ENCODE assay signal across 8 mouse cellular contexts in the genomic region with DNA sequence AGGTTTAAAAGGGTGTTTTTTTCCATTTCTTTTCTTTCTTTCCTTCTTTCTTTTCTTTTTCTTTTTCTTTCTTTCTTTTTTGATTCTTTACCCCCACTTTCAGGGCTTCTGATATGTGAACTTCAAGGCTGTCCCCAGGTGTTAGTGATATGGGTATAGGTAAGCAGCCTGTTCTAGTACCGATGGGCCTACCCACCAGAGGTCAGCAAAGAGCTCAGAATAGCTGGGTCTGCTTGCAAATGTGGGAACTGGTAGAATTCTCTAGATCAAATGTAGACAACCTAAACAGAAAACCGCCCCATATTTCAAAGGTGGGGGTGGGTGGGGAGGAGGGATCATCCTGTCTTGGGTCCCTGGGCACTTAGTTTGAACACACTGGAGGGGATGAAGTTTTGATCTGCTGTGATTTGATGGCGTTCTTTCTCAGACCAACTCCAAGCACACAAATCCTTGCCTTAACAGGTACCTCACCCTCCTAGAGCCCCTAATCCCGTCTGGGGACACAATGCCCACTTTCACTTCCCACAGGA. TPM values are rescaled to one million over a fixed set of nuclear protein-coding genes. Genes with fewer than 3 reads are reported as not detected.
DNase-seq lines count a peak whose midpoint lies in the region; ATAC-seq and TF ChIP-seq lines count a peak whose summit lies in the region.

No protein-coding gene starts in this region.

- TF ChIP-seq CTCF in small intestine, adult 2 months (IDR thresholded peaks at IDR 0.05; ENCODE audit: extremely low read depth, insufficient read length, insufficient replicate concordance, low read depth, low read length), result peak; percentile 53; the same call in 1 of the 2 replicates

- H3K27me3 ChIP-seq in limb, embryonic 12.5 days, result no peaks in the 10 kb centered on the region
- no peaks in the 10 kb centered on the region for H3K27me3 ChIP-seq in midbrain, embryonic 13.5 days
- H3K27me3 ChIP-seq in small intestine, adult 2 months (ENCODE audit: control insufficient read depth, insufficient read depth, low read length), result no peaks in the 10 kb centered on the region

- H3K9me3 ChIP-seq in limb, embryonic 12.5 days, result no peaks in the 10 kb centered on the region
- H3K9me3 ChIP-seq in midbrain, embryonic 13.5 days, result no peaks in the 10 kb centered on the region

- H3K4me3 ChIP-seq in limb, embryonic 12.5 days (replicated peaks), result no peak overlapping the region
- no peak overlapping the region for H3K4me3 ChIP-seq in midbrain, embryonic 13.5 days (replicated peaks)
- H3K4me3 ChIP-seq in small intestine, adult 2 months (ENCODE audit: low read depth, low read length), result no peak overlapping the region

- no peak overlapping the region for H3K27ac ChIP-seq in limb, embryonic 12.5 days
- no peak overlapping the region for H3K27ac ChIP-seq in midbrain, embryonic 13.5 days
- no peak overlapping the region for H3K27ac ChIP-seq in small intestine, adult 2 months (ENCODE audit: insufficient read depth, low read depth, low read length)

- no peak overlapping the region for H3K4me2 ChIP-seq in limb, embryonic 12.5 days
- H3K4me2 ChIP-seq in midbrain, embryonic 13.5 days (replicated peaks), result no peak overlapping the region

- H3K4me1 ChIP-seq in limb, embryonic 12.5 days (replicated peaks), result peaks cover 22% of the 10 kb centered on the region
- H3K4me1 ChIP-seq in midbrain, embryonic 13.5 days (replicated peaks), result peaks cover 3% of the 10 kb centered on the region; the same call in 1 of the 2 replicates
- H3K4me1 ChIP-seq in small intestine, adult 2 months (ENCODE audit: control insufficient read depth, insufficient read depth, insufficient read length, low read length), result no peaks in the 10 kb centered on the region

- peak; percentile 59 to 77 for DNase-seq in urinary bladder, adult 18-20 months (ENCODE audit: low spot score in 2 of 2)
- no peak for DNase-seq in urinary bladder, adult 2 months (ENCODE audit: low spot score)
- DNase-seq in embryo, embryonic 10.5 days (ENCODE audit: low spot score), result peak; percentile 84
- peak; percentile 71 for DNase-seq in gastrocnemius, postnatal 14 days
- peak; percentile 91 for DNase-seq in kidney, adult 9 months

- peak; percentile 53; the same call in 1 of the 2 replicates for ATAC-seq in limb, embryonic 12.5 days (ENCODE audit: insufficient number of reproducible peaks, insufficient read depth, low FRiP score, low TSS enrichment, low read depth)
- ATAC-seq in midbrain, embryonic 13.5 days, result peak; percentile 79

- TF ChIP-seq POLR2A in small intestine, adult 2 months (IDR thresholded peaks at IDR 0.05; ENCODE audit: low read depth, low read length), result no peak

- no peak overlapping the region for H3K9ac ChIP-seq in limb, embryonic 12.5 days (replicated peaks)
- H3K9ac ChIP-seq in midbrain, embryonic 13.5 days (replicated peaks), result no peak overlapping the region

- H3K36me3 ChIP-seq in limb, embryonic 12.5 days, result no peaks in the 10 kb centered on the region
- no peaks in the 10 kb centered on the region for H3K36me3 ChIP-seq in midbrain, embryonic 13.5 days
- H3K36me3 ChIP-seq in small intestine, adult 2 months (ENCODE audit: control insufficient read depth, insufficient read depth, low read length), result no peaks in the 10 kb centered on the region

- intact Hi-C loops in gastrocnemius, postnatal 14 days (cut with DNase I; ENCODE audit: low total_unique reads), result loop anchor here (5.0 kb wide), 3 partner anchors 345 to 590 kb away; no protein-coding TSS in a partner anchor

- WGBS in limb, embryonic 12.5 days, result 42% methylated on average over 4 of the region's 4 CpGs
- WGBS in midbrain, embryonic 13.5 days, result 31% methylated on average over 4 of the region's 4 CpGs
- WGBS in small intestine, adult 2 months, result 16% methylated on average over 4 of the region's 4 CpGs

RNA-seq across cellular contexts. Expression of a gene that starts 28.1 kb away (rescaled TPM):
- polyA plus RNA-seq in urinary bladder, adult 2 months (2012; rRNA removed), result 1,052 and 1,187 TPM in 2 replicates
- total RNA-seq in gastrocnemius, postnatal 14 days (2021), result 1,000 to 10,000 TPM; 1,660 to 1,705 TPM
- polyA plus RNA-seq in limb, embryonic 12.5 days (2016; fragmentation: Nextera tagmentation; extraction: Ambion mirVana), result 1,822 and 1,905 TPM in 2 replicates
- polyA plus RNA-seq in midbrain, embryonic 13.5 days (2015; fragmentation: Nextera tagmentation; extraction: Ambion mirVana), result 1,084 and 1,205 TPM in 2 replicates
- polyA plus RNA-seq in small intestine, adult 2 months (2012; rRNA removed), result 295 and 530 TPM in 2 replicates

RNA-seq across cellular contexts. Expression of a gene that starts 34.3 kb away (rescaled TPM):
- polyA plus RNA-seq in urinary bladder, adult 2 months (2012; rRNA removed), result 0.09 TPM in 1 of 2 replicates, not detected in the other
- 1 to 10 TPM; 3.1 to 3.2 TPM for total RNA-seq in gastrocnemius, postnatal 14 days (2021)
- 19.9 and 22.9 TPM in 2 replicates for polyA plus RNA-seq in limb, embryonic 12.5 days (2016; fragmentation: Nextera tagmentation; extraction: Ambion mirVana)
- 8.8 and 10.5 TPM in 2 replicates for polyA plus RNA-seq in midbrain, embryonic 13.5 days (2015; fragmentation: Nextera tagmentation; extraction: Ambion mirVana)
- not detected in 2 replicates for polyA plus RNA-seq in small intestine, adult 2 months (2012; rRNA removed)
